Mouse (Mus musculus): ENCODE data around the gene Mt1.
"Not testable (repeated sequence)": the region's sequence is repeated elsewhere in the genome, so short reads cannot be mapped to it uniquely, and the experiment has no call there.

The Mt1 gene

GRCm38 (mm10) chr8:94178857-94179712, at the start of gene Mt1:
Gene Mt1, plus strand, starts transcription at chr8:94179082.
- DNase-seq (ENCODE audit: low spot score), result peak; percentile 93

- DNase-seq (ENCODE audit: low spot score), result no peak
Measured at GRCm38 (mm10) chr8:94129133-94129789, 49.6 kb upstream of the Mt1 start.

GRCm38 (mm10) chr8:94130126-94130525, 48.8 kb upstream of the Mt1 start:
- DNase-seq (ENCODE audit: low spot score), result no peak

- DNase-seq (ENCODE audit: low spot score), result no peak
Measured at GRCm38 (mm10) chr8:94132096-94132495, 46.8 kb upstream of the Mt1 start.

- DNase-seq (ENCODE audit: low spot score), result not testable (repeated sequence)
Measured at GRCm38 (mm10) chr8:94134601-94135000, 44.3 kb upstream of the Mt1 start.

GRCm38 (mm10) chr8:94135556-94135955, 43.3 kb upstream of the Mt1 start:
- DNase-seq (ENCODE audit: low spot score), result no peak

GRCm38 (mm10) chr8:94136192-94136591, 42.7 kb upstream of the Mt1 start:
- DNase-seq (ENCODE audit: low spot score), result no peak

GRCm38 (mm10) chr8:94136933-94137332, 41.9 kb upstream of the Mt1 start, which contains the start of gene Mt4:
Gene Mt4, plus strand, starts transcription at chr8:94137197.
- DNase-seq (ENCODE audit: low spot score), result no peak

GRCm38 (mm10) chr8:94140266-94140795, 38.6 kb upstream of the Mt1 start:
- no peak for DNase-seq (ENCODE audit: low spot score)

GRCm38 (mm10) chr8:94148236-94148635, 30.6 kb upstream of the Mt1 start:
- peak; percentile 29 for DNase-seq (ENCODE audit: low spot score)

GRCm38 (mm10) chr8:94150925-94151324, 28.0 kb upstream of the Mt1 start:
- no peak for DNase-seq (ENCODE audit: low spot score)

GRCm38 (mm10) chr8:94152513-94153300, 26.2 kb upstream of the Mt1 start, which contains the start of gene Mt3:
Gene Mt3, plus strand, starts transcription at chr8:94152607.
- peak; percentile 85 for DNase-seq (ENCODE audit: low spot score)

GRCm38 (mm10) chr8:94153451-94153850, 25.4 kb upstream of the Mt1 start:
- peak; percentile 43 for DNase-seq (ENCODE audit: low spot score)

- DNase-seq (ENCODE audit: low spot score), result peak; percentile 39
Measured at GRCm38 (mm10) chr8:94154537-94154936, 24.3 kb upstream of the Mt1 start.

GRCm38 (mm10) chr8:94156092-94156491, 22.8 kb upstream of the Mt1 start:
- no peak for DNase-seq (ENCODE audit: low spot score)

GRCm38 (mm10) chr8:94165772-94166171, 13.1 kb upstream of the Mt1 start:
- not testable (repeated sequence) for DNase-seq (ENCODE audit: low spot score)

GRCm38 (mm10) chr8:94167244-94167643, 11.6 kb upstream of the Mt1 start:
- DNase-seq (ENCODE audit: low spot score), result peak; percentile 96

- no peak for DNase-seq (ENCODE audit: low spot score)
Measured at GRCm38 (mm10) chr8:94169547-94169946, 9.3 kb upstream of the Mt1 start.

- no peak for DNase-seq (ENCODE audit: low spot score)
Measured at GRCm38 (mm10) chr8:94171321-94171755, 7.5 kb upstream of the Mt1 start.

GRCm38 (mm10) chr8:94172075-94172808, 6.6 kb upstream of the Mt1 start, which contains the start of gene Mt2:
Gene Mt2, plus strand, starts transcription at chr8:94172664.
- DNase-seq (ENCODE audit: low spot score), result peak; percentile 75
